Mouse (Mus musculus) central nervous system, embryonic 11.5 days (tissue): ENCODE results near the gene Ceacam15. TPM values are rescaled to one million over a fixed set of nuclear protein-coding genes. Genes with fewer than 3 reads are reported as not detected.

Experiments used
- polyA plus RNA-seq: library from polyadenylated mRNA; depleted of rRNA; stranded (reverse); fragments of >200 nt; gene quantifications from 2 replicates; pipeline ENCODE4 v1.2.3, GENCODE M21; 2012; rRNA removed

Ceacam15 gene
- polyA plus RNA-seq, result not detected in 2 replicates

GRCm38 (mm10) chr7:16675605-16676004, at the start of gene Ceacam15:
TSS of gene Ceacam15 (minus strand) at chr7:16675705.

GRCm38 (mm10) chr7:16721629-16722028, 46.1 kb upstream of the Ceacam15 start, which contains the start of gene Ceacam9:
TSS of gene Ceacam9 (plus strand) at chr7:16721929.

Other genes with a start within 250 kb of the Ceacam15 start
- gene Tmem160, start 222.9 kb downstream of the Ceacam15 start, polyA plus RNA-seq, result 39.6 and 43.5 TPM in 2 replicates
- gene Npas1, start 198.0 kb downstream of the Ceacam15 start, polyA plus RNA-seq, result 0.27 and 1.0 TPM in 2 replicates
- 24.0 and 36.1 TPM in 2 replicates for gene Arhgap35, start 60.7 kb downstream of the Ceacam15 start, polyA plus RNA-seq
- gene Ceacam9, start 46.2 kb upstream of the Ceacam15 start, polyA plus RNA-seq, result not detected in 2 replicates
- gene Ap2s1, start 62.7 kb upstream of the Ceacam15 start, polyA plus RNA-seq, result 256 and 284 TPM in 2 replicates
- 61.6 and 64.9 TPM in 2 replicates for gene Slc1a5, start 105.6 kb upstream of the Ceacam15 start, polyA plus RNA-seq
- 177 and 182 TPM in 2 replicates for gene Strn4, start 140.2 kb upstream of the Ceacam15 start, polyA plus RNA-seq
- 29.3 and 35.3 TPM in 2 replicates for gene Fkrp, start 141.0 kb upstream of the Ceacam15 start, polyA plus RNA-seq
- gene Prkd2, start 167.2 kb upstream of the Ceacam15 start, polyA plus RNA-seq, result 17.6 and 18.1 TPM in 2 replicates
- 40.8 and 52.2 TPM in 2 replicates for gene Dact3, start 199.6 kb upstream of the Ceacam15 start, polyA plus RNA-seq
- gene Gng8, start 216.1 kb upstream of the Ceacam15 start, polyA plus RNA-seq, result 33.1 and 38.4 TPM in 2 replicates
- gene Ptgir, start 230.8 kb upstream of the Ceacam15 start, polyA plus RNA-seq, result 0.94 and 1.0 TPM in 2 replicates
- gene Calm3, start 248.4 kb upstream of the Ceacam15 start, polyA plus RNA-seq, result 330 and 348 TPM in 2 replicates